Mouse (Mus musculus) CH12.LX (cell line): ENCODE measurements at regions not wholly inside any gene's neighbourhood (a gene's known extent, or its start where the extent isn't known, plus 50 kb on each side); places are given as distances from the start of the nearest gene placed in this dataset.

Experiments
- BHLHE40 ChIP-seq: IDR thresholded peaks from 2 replicates; pipeline ENCODE4 v1.6.1; 2011; ENCODE audit warnings: mild to moderate bottlenecking, low read depth, low read length, improper control_type of control experiment
- CHD1 ChIP-seq: IDR thresholded peaks from 2 replicates; pipeline ENCODE4 v1.6.1; 2012; ENCODE audit warnings: low read depth, low read length, improper control_type of control experiment, inconsistent platforms
- CHD2 ChIP-seq: IDR thresholded peaks from 2 replicates; pipeline ENCODE4 v1.6.1; 2011; ENCODE audit warnings: low read length, improper control_type of control experiment
- CTCF ChIP-seq, 2 experiments: IDR thresholded peaks in 1 of 2; conservative IDR thresholded peaks in 1 of 2; 2 replicates each; pipeline ENCODE4 v1.5.1; 2011 to 2012; ENCODE audit warnings: low read depth in 2 of 2, low read length in 2 of 2, improper control_type of control experiment in 1 of 2, inconsistent platforms in 1 of 2, mild to moderate bottlenecking in 1 of 2, moderate library complexity in 1 of 2
- E2F4 ChIP-seq: IDR thresholded peaks from 2 replicates; pipeline ENCODE4 v1.6.1; 2011; ENCODE audit warnings: low read depth, low read length, improper control_type of control experiment; ENCODE audit not compliant: insufficient replicate concordance
- ELF1 ChIP-seq: IDR thresholded peaks from 2 replicates; pipeline ENCODE4 v1.6.1; 2014; ENCODE audit warnings: low read depth, mild to moderate bottlenecking, inconsistent platforms, low read length, improper control_type of control experiment
- EP300 ChIP-seq: IDR thresholded peaks from 2 replicates; pipeline ENCODE4 v1.6.1; 2011; ENCODE audit warnings: low read length, improper control_type of control experiment
- KAT2A ChIP-seq: IDR thresholded peaks from 2 replicates; pipeline ENCODE4 v1.6.1; 2012; ENCODE audit warnings: low read length, improper control_type of control experiment, inconsistent platforms; ENCODE audit not compliant: insufficient replicate concordance
- MAX ChIP-seq: IDR thresholded peaks from 2 replicates; pipeline ENCODE4 v1.6.1; 2011; ENCODE audit warnings: low read length, improper control_type of control experiment
- MAZ ChIP-seq: IDR thresholded peaks from 2 replicates; pipeline ENCODE4 v1.6.1; 2012; ENCODE audit warnings: low read depth, mild to moderate bottlenecking, inconsistent platforms, low read length, improper control_type of control experiment, moderate library complexity
- MYC ChIP-seq: IDR thresholded peaks from 2 replicates; pipeline ENCODE4 v1.6.1; 2011; ENCODE audit warnings: low read depth, mild to moderate bottlenecking, improper control_type of control experiment, low read length
- POLR2A ChIP-seq: IDR thresholded peaks from 2 replicates; pipeline ENCODE4 v1.6.1; 2011; ENCODE audit warnings: low read depth, mild to moderate bottlenecking, improper control_type of control experiment, low read length
- RCOR1 ChIP-seq: conservative IDR thresholded peaks from 2 replicates; pipeline ENCODE4 v1.6.1; 2012; ENCODE audit warnings: low read depth, mild to moderate bottlenecking, inconsistent platforms, low read length, improper control_type of control experiment
- ZNF384 ChIP-seq: IDR thresholded peaks from 2 replicates; pipeline ENCODE4 v1.6.1; 2012; ENCODE audit warnings: low read depth, low read length, improper control_type of control experiment, inconsistent platforms

GRCm38 (mm10) chr7:69244519-69244918 is 495.5 kb upstream of the Arrdc4 start:
- TF ChIP-seq ELF1 (no peak), CHD2 (no peak), MAZ (no peak), ZNF384 (no peak), MAX (no peak), RCOR1 (no peak), CHD1 (no peak), CTCF (conservative IDR thresholded peaks at IDR 0.05 in 1 of 2, IDR thresholded peaks at IDR 0.05 in 1 of 2; ENCODE audit: low read depth in 2 of 2, low read length in 2 of 2) (no peak), EP300 (no peak), E2F4 (no peak), MYC (no peak), KAT2A (no peak), POLR2A (no peak), BHLHE40 (no peak)
